Mouse (Mus musculus): ENCODE results near the gene Scml4. TPM values are rescaled to one million over a fixed set of nuclear protein-coding genes. Genes with fewer than 3 reads are reported as not detected.

Scml4 gene
- polyA plus RNA-seq, 1 experiment from 2014 or later: not detected

- WGBS (ENCODE audit: missing documents): 94% methylated on average over 7 of the region's 7 CpGs
- Histone ChIP-seq H3K27ac (no peak overlapping the region), H3K79me2 (ENCODE audit: inconsistent target) (no peaks in the 10 kb centered on the region), H3K4me3 (ENCODE audit: inconsistent target) (no peak overlapping the region), H3K36me3 (ENCODE audit: inconsistent target) (no peaks in the 10 kb centered on the region)
Measured at GRCm38 (mm10) chr10:42939691-42940090, 79.5 kb downstream of the Scml4 start.

GRCm38 (mm10) chr10:42940193-42941050 lies 80.3 kb downstream of the Scml4 start:
- Histone ChIP-seq H3K36me3 (ENCODE audit: inconsistent target) (no peaks in the 10 kb centered on the region), H3K79me2 (ENCODE audit: inconsistent target) (no peaks in the 10 kb centered on the region), H3K27ac (no peak overlapping the region), H3K4me3 (ENCODE audit: inconsistent target) (no peak overlapping the region)
- WGBS (ENCODE audit: missing documents): 94% methylated on average over 20 of the region's 21 CpGs

- no peaks in the 10 kb centered on the region for H3K79me2 ChIP-seq (ENCODE audit: inconsistent target)
- no peak overlapping the region for H3K27ac ChIP-seq
- H3K36me3 ChIP-seq (ENCODE audit: inconsistent target): no peaks in the 10 kb centered on the region
- WGBS (ENCODE audit: missing documents): 95% methylated on average over 2 of the region's 4 CpGs
- no peak overlapping the region for H3K4me3 ChIP-seq (ENCODE audit: inconsistent target)
Measured at GRCm38 (mm10) chr10:42941278-42941677, 81.1 kb downstream of the Scml4 start.

GRCm38 (mm10) chr10:42941697-42942221 lies 81.6 kb downstream of the Scml4 start:
- 70% methylated on average over 14 of the region's 14 CpGs for WGBS (ENCODE audit: missing documents)
- H3K4me3 ChIP-seq (ENCODE audit: inconsistent target): no peak overlapping the region
- H3K79me2 ChIP-seq (ENCODE audit: inconsistent target): no peaks in the 10 kb centered on the region
- no peaks in the 10 kb centered on the region for H3K36me3 ChIP-seq (ENCODE audit: inconsistent target)
- H3K27ac ChIP-seq: no peak overlapping the region

- Histone ChIP-seq H3K36me3 (ENCODE audit: inconsistent target) (no peaks in the 10 kb centered on the region), H3K79me2 (ENCODE audit: inconsistent target) (no peaks in the 10 kb centered on the region), H3K27ac (no peak overlapping the region), H3K4me3 (ENCODE audit: inconsistent target) (no peak overlapping the region)
- WGBS (ENCODE audit: missing documents): 98% methylated on average over 3 of the region's 3 CpGs
Measured at GRCm38 (mm10) chr10:42942300-42942699, 82.1 kb downstream of the Scml4 start.

- 93% methylated on average over 4 of the region's 4 CpGs for WGBS (ENCODE audit: missing documents)
- no peaks in the 10 kb centered on the region for H3K79me2 ChIP-seq (ENCODE audit: inconsistent target)
- no peaks in the 10 kb centered on the region for H3K36me3 ChIP-seq (ENCODE audit: inconsistent target)
- H3K27ac ChIP-seq: no peak overlapping the region
- no peak overlapping the region for H3K4me3 ChIP-seq (ENCODE audit: inconsistent target)
Measured at GRCm38 (mm10) chr10:42945316-42945715, 85.1 kb downstream of the Scml4 start.

- no peak overlapping the region for H3K4me3 ChIP-seq (ENCODE audit: inconsistent target)
- WGBS (ENCODE audit: missing documents): 89% methylated on average over 5 of the region's 5 CpGs
- no peaks in the 10 kb centered on the region for H3K36me3 ChIP-seq (ENCODE audit: inconsistent target)
- H3K27ac ChIP-seq: no peak overlapping the region
- no peaks in the 10 kb centered on the region for H3K79me2 ChIP-seq (ENCODE audit: inconsistent target)
Measured at GRCm38 (mm10) chr10:42947336-42947735, 87.2 kb downstream of the Scml4 start.

GRCm38 (mm10) chr10:42950252-42950751 lies 90.1 kb downstream of the Scml4 start:
- Histone ChIP-seq H3K36me3 (ENCODE audit: inconsistent target) (no peaks in the 10 kb centered on the region), H3K27ac (no peak overlapping the region), H3K79me2 (ENCODE audit: inconsistent target) (no peaks in the 10 kb centered on the region), H3K4me3 (ENCODE audit: inconsistent target) (no peak overlapping the region)
- 56% methylated on average over 5 of the region's 8 CpGs for WGBS (ENCODE audit: missing documents)

GRCm38 (mm10) chr10:42951078-42952045 lies 91.2 kb downstream of the Scml4 start:
- no peaks in the 10 kb centered on the region for H3K36me3 ChIP-seq (ENCODE audit: inconsistent target)
- no peaks in the 10 kb centered on the region for H3K79me2 ChIP-seq (ENCODE audit: inconsistent target)
- H3K4me3 ChIP-seq (ENCODE audit: inconsistent target): no peak overlapping the region
- 86% methylated on average over 20 of the region's 20 CpGs for WGBS (ENCODE audit: missing documents)
- no peak overlapping the region for H3K27ac ChIP-seq

GRCm38 (mm10) chr10:42952046-42952420 lies 91.9 kb downstream of the Scml4 start:
- H3K4me3 ChIP-seq (ENCODE audit: inconsistent target): no peak overlapping the region
- H3K27ac ChIP-seq: no peak overlapping the region
- WGBS (ENCODE audit: missing documents): 69% methylated on average over 9 of the region's 9 CpGs
- no peaks in the 10 kb centered on the region for H3K79me2 ChIP-seq (ENCODE audit: inconsistent target)
- H3K36me3 ChIP-seq (ENCODE audit: inconsistent target): no peaks in the 10 kb centered on the region

- no peaks in the 10 kb centered on the region for H3K36me3 ChIP-seq (ENCODE audit: inconsistent target)
- no peak overlapping the region for H3K4me3 ChIP-seq (ENCODE audit: inconsistent target)
- WGBS (ENCODE audit: missing documents): 75% methylated on average over 5 of the region's 5 CpGs
- H3K79me2 ChIP-seq (ENCODE audit: inconsistent target): no peaks in the 10 kb centered on the region
- H3K27ac ChIP-seq: no peak overlapping the region
Measured at GRCm38 (mm10) chr10:42953601-42954000, 93.4 kb downstream of the Scml4 start.

- 93% methylated on average over 3 of the region's 3 CpGs for WGBS (ENCODE audit: missing documents)
- H3K79me2 ChIP-seq (ENCODE audit: inconsistent target): no peaks in the 10 kb centered on the region
- H3K27ac ChIP-seq: no peak overlapping the region
- H3K4me3 ChIP-seq (ENCODE audit: inconsistent target): no peak overlapping the region
- H3K36me3 ChIP-seq (ENCODE audit: inconsistent target): no peaks in the 10 kb centered on the region
Measured at GRCm38 (mm10) chr10:42955205-42955604, 95.0 kb downstream of the Scml4 start.

- Histone ChIP-seq H3K4me3 (ENCODE audit: inconsistent target) (no peak overlapping the region), H3K79me2 (ENCODE audit: inconsistent target) (no peaks in the 10 kb centered on the region), H3K27ac (no peak overlapping the region), H3K36me3 (ENCODE audit: inconsistent target) (no peaks in the 10 kb centered on the region)
- 40% methylated on average over 21 of the region's 21 CpGs for WGBS (ENCODE audit: missing documents)
Measured at GRCm38 (mm10) chr10:42957881-42958651, 97.9 kb downstream of the Scml4 start.

- Histone ChIP-seq H3K79me2 (ENCODE audit: inconsistent target) (no peaks in the 10 kb centered on the region), H3K4me3 (ENCODE audit: inconsistent target) (no peak overlapping the region), H3K27ac (no peak overlapping the region), H3K36me3 (ENCODE audit: inconsistent target) (no peaks in the 10 kb centered on the region)
- 82% methylated on average over 4 of the region's 4 CpGs for WGBS (ENCODE audit: missing documents)
Measured at GRCm38 (mm10) chr10:42958686-42959085, 98.5 kb downstream of the Scml4 start.
